In genomic region chr13:3359751-3360260, GRCm38 (mm10) we compare ENCODE assay signal across 7 mouse cellular contexts.
DNase-seq lines count a peak whose midpoint lies in the region; ATAC-seq and TF ChIP-seq lines count a peak whose summit lies in the region.
"Not testable (repeated sequence)": the region's sequence is repeated elsewhere in the genome, so short reads cannot be mapped to it uniquely, and the experiment has no call there.

No protein-coding gene starts in this region.

- H3K4me2 ChIP-seq in heart, postnatal 0 days (ENCODE audit: low read depth, low read length), result peak overlapping the region; percentile 85
- peak overlapping the region; percentile 98 for H3K4me2 ChIP-seq in limb, embryonic 15.5 days

- 2% methylated on average over 35 of the region's 35 CpGs for WGBS in forebrain, embryonic 10.5 days
- WGBS in heart, postnatal 0 days, result under 1% methylated on average over 35 of the region's 35 CpGs
- WGBS in limb, embryonic 15.5 days, result 1% methylated on average over 35 of the region's 35 CpGs

- H3K9me3 ChIP-seq in forebrain, embryonic 10.5 days; heart, postnatal 0 days (replicated peaks; ENCODE audit: control insufficient read depth, low read length); limb, embryonic 15.5 days; megakaryocyte, embryonic 14.5 days: not testable (repeated sequence)

- ATAC-seq in heart, postnatal 0 days (ENCODE audit: insufficient read depth, low read depth); limb, embryonic 15.5 days (ENCODE audit: insufficient number of reproducible peaks, low FRiP score, low TSS enrichment, low read depth): not testable (repeated sequence)

- not testable (repeated sequence) for TF ChIP-seq CTCF in heart, postnatal 0 days (IDR thresholded peaks at IDR 0.05; ENCODE audit: low read depth)

- TF ChIP-seq EP300 in heart, postnatal 0 days (IDR thresholded peaks at IDR 0.05; ENCODE audit: low read depth), result not testable (repeated sequence)

- H3K4me1 ChIP-seq in forebrain, embryonic 10.5 days, result peaks cover 34% of the 10 kb centered on the region
- H3K4me1 ChIP-seq in heart, postnatal 0 days (ENCODE audit: control insufficient read depth, insufficient read depth), result peaks cover 21% of the 10 kb centered on the region; the same call in 1 of the 2 replicates
- H3K4me1 ChIP-seq in limb, embryonic 15.5 days, result peaks cover 29% of the 10 kb centered on the region
- H3K4me1 ChIP-seq in megakaryocyte, embryonic 14.5 days, result peaks cover 32% of the 10 kb centered on the region

- 0 out of 2 replicates have a peak overlapping the region, but pooled peaks have one; percentile 2 for H3K9ac ChIP-seq in heart, postnatal 0 days (replicated peaks; ENCODE audit: low read depth, low read length)
- not testable (repeated sequence) for H3K9ac ChIP-seq in limb, embryonic 15.5 days

- H3K27ac ChIP-seq in forebrain, embryonic 10.5 days; heart, postnatal 0 days (ENCODE audit: low read depth); limb, embryonic 15.5 days: not testable (repeated sequence)

- H3K36me3 ChIP-seq in forebrain, embryonic 10.5 days (replicated peaks); heart, postnatal 0 days (replicated peaks; ENCODE audit: control insufficient read depth, insufficient read depth, low read length); limb, embryonic 15.5 days; megakaryocyte, embryonic 14.5 days (replicated peaks; ENCODE audit: low read length): not testable (repeated sequence)

- H3K27me3 ChIP-seq in forebrain, embryonic 10.5 days (ENCODE audit: poor library complexity, severe bottlenecking), result peaks cover 50% of the 10 kb centered on the region
- peaks cover 42% of the 10 kb centered on the region for H3K27me3 ChIP-seq in heart, postnatal 0 days (ENCODE audit: control insufficient read depth, insufficient read depth, low read length)
- H3K27me3 ChIP-seq in limb, embryonic 15.5 days, result peaks cover 35% of the 10 kb centered on the region
- H3K27me3 ChIP-seq in megakaryocyte, embryonic 14.5 days (replicated peaks), result peaks cover 38% of the 10 kb centered on the region

- peak overlapping the region; percentile 55 for H3K4me3 ChIP-seq in forebrain, embryonic 10.5 days
- peak overlapping the region; percentile 58 for H3K4me3 ChIP-seq in heart, postnatal 0 days (ENCODE audit: low read depth, low read length)
- H3K4me3 ChIP-seq in limb, embryonic 15.5 days, result peak overlapping the region; percentile 51
- H3K4me3 ChIP-seq in megakaryocyte, embryonic 14.5 days (replicated peaks), result peak overlapping the region; percentile 91

- peak; percentile 25 to 49 for DNase-seq in cerebellum, adult 18-20 months
- DNase-seq in forebrain, embryonic 10.5 days (ENCODE audit: extremely low spot score, low spot score), result peak; percentile 14
- not testable (repeated sequence) for DNase-seq in heart, postnatal 0 days (ENCODE audit: low spot score)
- DNase-seq in kidney, adult 8-10 months, result peak; percentile 40 to 56
- DNase-seq in ovary, postnatal 36 days (ENCODE audit: low spot score), result peak; percentile 23
